Mouse (Mus musculus): ENCODE results near the gene A230050P20Rik. TPM values are rescaled to one million over a fixed set of nuclear protein-coding genes. Genes with fewer than 3 reads are reported as not detected.
A peak's percentile ranks its signal among the peaks of the same experiment; 100 is the strongest.

The A230050P20Rik gene
- polyA plus RNA-seq, 1 experiment from 2014 or later = 0.09 TPM

- TF ChIP-seq CTCF (IDR thresholded peaks at IDR 0.05) = no peak
- in situ Hi-C loops (cut with MboI; ENCODE audit: low pct_unique_long_range_greater_than_20kb) = loop anchor here (25.0 kb wide), 1 partner anchor 380 kb away; the partner anchor contains the start of gene Zfp26
- peaks cover 13% of the 10 kb centered on the region for H3K27me3 ChIP-seq
- POLR2A ChIA-PET = no interaction called here
- ATAC-seq (no peak), DNase-seq (ENCODE audit: low read depth, low spot score) (no peak)
- CTCF ChIA-PET = no interaction called here
Observed at GRCm38 (mm10) chr9:20842211-20842610, 26.2 kb upstream of the A230050P20Rik start.

DNA sequence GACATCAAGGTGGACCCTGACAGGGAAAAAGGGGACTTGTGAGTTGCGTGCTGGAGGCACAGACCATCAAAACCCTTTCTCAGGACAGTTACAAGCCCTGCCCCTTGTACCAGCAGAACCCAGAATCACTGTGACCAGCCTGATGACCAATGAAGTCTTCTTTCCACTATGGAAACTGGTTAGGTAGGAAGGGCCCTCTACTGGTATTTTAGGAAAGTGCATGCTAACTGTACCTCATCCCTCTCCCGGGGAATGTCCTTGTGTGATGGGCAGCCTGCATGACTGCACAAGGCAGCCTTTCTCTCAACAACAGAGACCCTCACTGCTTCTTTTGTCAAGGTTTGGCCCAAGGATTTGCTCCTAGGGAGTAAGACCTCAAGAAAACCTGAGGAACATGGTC is 25.8 kb upstream of the A230050P20Rik start:
- in situ Hi-C loops (cut with MboI; ENCODE audit: low pct_unique_long_range_greater_than_20kb) = loop anchor here (25.0 kb wide), 1 partner anchor 380 kb away; the partner anchor contains the start of gene Zfp26
- no peak for ATAC-seq
- POLR2A ChIA-PET = no interaction called here
- peak; percentile 65 for TF ChIP-seq CTCF (IDR thresholded peaks at IDR 0.05)
- DNase-seq (ENCODE audit: low read depth, low spot score) = no peak
- H3K27me3 ChIP-seq = peaks cover 15% of the 10 kb centered on the region
- CTCF ChIA-PET = no interaction called here

DNA sequence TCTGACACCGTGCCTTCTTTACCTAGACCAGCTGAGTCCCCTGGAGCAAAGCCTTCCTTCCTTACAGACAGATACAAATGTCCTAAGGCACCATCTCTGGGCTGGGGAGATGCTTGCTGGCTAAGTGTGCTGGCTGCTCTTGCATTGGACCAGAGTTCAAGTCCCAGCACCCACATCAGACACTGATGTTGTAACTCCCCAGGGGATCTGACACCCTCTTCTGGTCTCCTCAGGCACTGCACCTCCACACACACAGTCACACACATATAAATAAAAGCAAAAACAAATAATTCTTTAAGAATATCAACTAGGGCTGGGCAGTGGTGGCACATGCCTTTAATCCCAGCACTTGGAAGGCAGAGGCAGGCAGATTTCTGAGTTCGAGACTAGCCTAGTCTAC is 18.3 kb upstream of the A230050P20Rik start:
- peaks cover 34% of the 10 kb centered on the region for H3K27me3 ChIP-seq
- CTCF ChIA-PET = no interaction called here
- DNase-seq (ENCODE audit: low read depth, low spot score) = no peak
- no peak for TF ChIP-seq CTCF (IDR thresholded peaks at IDR 0.05)
- ATAC-seq = no peak
- POLR2A ChIA-PET = no interaction called here
- in situ Hi-C loops (cut with MboI; ENCODE audit: low pct_unique_long_range_greater_than_20kb) = no loop called here

GRCm38 (mm10) chr9:20857131-20857530 is 11.3 kb upstream of the A230050P20Rik start:
- peaks cover 14% of the 10 kb centered on the region for H3K27me3 ChIP-seq
- ATAC-seq = no peak
- POLR2A ChIA-PET = no interaction called here
- CTCF ChIA-PET = no interaction called here
- DNase-seq (ENCODE audit: low read depth, low spot score) = peak; percentile 28
- in situ Hi-C loops (cut with MboI; ENCODE audit: low pct_unique_long_range_greater_than_20kb) = no loop called here
- no peak for TF ChIP-seq CTCF (IDR thresholded peaks at IDR 0.05)

DNA sequence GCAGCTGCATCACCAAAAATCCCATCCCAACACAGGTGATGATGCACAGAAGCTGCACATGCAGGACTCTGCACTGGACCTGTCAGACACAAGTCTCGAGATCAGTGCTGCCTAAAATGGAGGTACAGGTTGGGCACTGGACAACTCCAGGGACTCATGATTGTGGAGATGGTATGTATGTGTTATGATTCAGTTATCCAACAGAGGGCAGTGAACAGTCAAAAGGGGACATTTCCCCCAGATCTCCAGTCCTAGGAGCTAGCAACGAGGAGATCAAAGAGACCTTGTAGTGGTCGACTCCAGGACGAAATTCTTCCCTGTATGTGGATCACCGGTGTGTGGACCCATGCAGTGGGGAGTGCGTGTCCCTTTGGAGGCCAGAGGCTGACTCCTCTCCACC is 8.5 kb upstream of the A230050P20Rik start:
- in situ Hi-C loops (cut with MboI; ENCODE audit: low pct_unique_long_range_greater_than_20kb) = no loop called here
- DNase-seq (ENCODE audit: low read depth, low spot score) (no peak), ATAC-seq (no peak)
- peaks cover 6% of the 10 kb centered on the region for H3K27me3 ChIP-seq
- CTCF ChIA-PET = no interaction called here
- POLR2A ChIA-PET = no interaction called here
- TF ChIP-seq CTCF (IDR thresholded peaks at IDR 0.05) = no peak

DNA sequence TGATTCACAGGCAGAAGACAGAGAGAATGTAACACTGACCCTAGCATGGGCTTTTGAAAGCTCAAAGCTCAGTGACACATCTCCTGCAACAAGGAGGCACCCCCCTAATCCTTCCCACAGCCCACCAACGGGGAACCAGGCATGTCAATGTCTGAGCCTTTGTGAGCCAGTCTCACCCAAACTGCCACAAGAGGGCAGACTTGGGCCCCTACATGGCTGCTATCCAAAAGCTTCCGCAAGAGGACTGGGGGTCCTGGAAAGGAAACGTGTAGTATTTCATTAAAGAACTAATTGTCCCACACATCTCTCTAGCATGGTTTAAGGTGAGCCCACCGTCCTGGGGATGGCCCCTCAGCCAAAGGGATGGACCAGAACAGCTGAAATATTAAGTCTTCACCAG is 6.6 kb upstream of the A230050P20Rik start:
- ChIA-PET POLR2A (no interaction called here), CTCF (no interaction called here)
- no peaks in the 10 kb centered on the region for H3K27me3 ChIP-seq
- peak; percentile 50 for TF ChIP-seq CTCF (IDR thresholded peaks at IDR 0.05)
- ATAC-seq (no peak), DNase-seq (ENCODE audit: low read depth, low spot score) (no peak)
- in situ Hi-C loops (cut with MboI; ENCODE audit: low pct_unique_long_range_greater_than_20kb) = no loop called here

DNA sequence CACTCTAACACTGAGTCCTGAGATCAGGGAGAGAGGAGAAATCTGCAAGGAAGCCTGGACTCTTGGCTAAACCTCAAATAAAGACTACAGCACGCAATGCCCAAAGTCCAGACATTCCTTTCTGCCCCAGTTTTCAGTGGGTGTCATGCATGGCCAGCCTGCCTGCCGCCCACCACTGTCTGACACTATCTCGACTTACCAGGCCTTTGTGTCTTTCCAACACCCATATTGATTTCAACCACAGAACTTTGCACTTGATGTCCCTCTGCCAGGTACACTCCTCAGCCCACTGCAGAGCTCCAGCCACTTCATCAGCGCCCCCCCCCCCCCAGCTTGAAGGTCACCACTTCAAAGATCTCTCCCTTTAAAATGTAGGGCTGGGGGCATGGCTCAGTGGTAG is 6.2 kb upstream of the A230050P20Rik start:
- ChIA-PET CTCF (no interaction called here), POLR2A (no interaction called here)
- DNase-seq (ENCODE audit: low read depth, low spot score) (no peak), ATAC-seq (no peak)
- no peak for TF ChIP-seq CTCF (IDR thresholded peaks at IDR 0.05)
- in situ Hi-C loops (cut with MboI; ENCODE audit: low pct_unique_long_range_greater_than_20kb) = no loop called here
- no peaks in the 10 kb centered on the region for H3K27me3 ChIP-seq

GRCm38 (mm10) chr9:20866879-20867278 is 1.6 kb upstream of the A230050P20Rik start:
- H3K27me3 ChIP-seq = peaks cover under 1% of the 10 kb centered on the region
- no peak for TF ChIP-seq CTCF (IDR thresholded peaks at IDR 0.05)
- no peak for DNase-seq (ENCODE audit: low read depth, low spot score)
- ATAC-seq = no peak
- ChIA-PET CTCF (interaction anchor here (0.9 to 1.1 kb wide), 2 partner anchors 126 to 204 kb away, joined by 3 read pairs; no protein-coding TSS in a partner anchor), POLR2A (no interaction called here)
- in situ Hi-C loops (cut with MboI; ENCODE audit: low pct_unique_long_range_greater_than_20kb) = no loop called here

GRCm38 (mm10) chr9:20869246-20869645 is 804 bp downstream of the A230050P20Rik start:
- no peak for TF ChIP-seq CTCF (IDR thresholded peaks at IDR 0.05)
- in situ Hi-C loops (cut with MboI; ENCODE audit: low pct_unique_long_range_greater_than_20kb) = no loop called here
- peaks cover 7% of the 10 kb centered on the region for H3K27me3 ChIP-seq
- no peak for ATAC-seq
- ChIA-PET POLR2A (no interaction called here), CTCF (no interaction called here)
- no peak for DNase-seq (ENCODE audit: low read depth, low spot score)

GRCm38 (mm10) chr9:20870211-20871173 is 2.0 kb downstream of the A230050P20Rik start:
- H3K27me3 ChIP-seq = peaks cover 7% of the 10 kb centered on the region

DNA sequence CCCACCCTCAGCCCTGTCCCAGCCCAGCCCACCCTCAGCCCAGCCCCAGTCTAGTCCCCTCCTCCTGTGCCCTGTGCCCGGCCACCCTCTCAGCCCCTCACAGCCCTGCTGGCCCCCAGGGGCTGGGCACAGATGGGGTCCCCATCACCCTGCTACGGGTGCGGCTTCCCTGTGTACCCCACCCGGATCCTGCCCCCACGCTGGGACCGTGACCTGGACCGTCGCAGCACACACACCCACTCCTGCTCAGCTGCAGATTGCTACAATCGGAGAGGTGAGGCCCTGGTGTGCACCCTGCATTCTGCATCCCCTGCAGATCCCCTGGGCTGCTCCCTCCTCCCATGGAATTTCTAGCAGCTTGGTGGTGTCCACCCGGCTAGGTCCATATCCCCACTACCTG is 4.5 kb downstream of the A230050P20Rik start:
- in situ Hi-C loops (cut with MboI; ENCODE audit: low pct_unique_long_range_greater_than_20kb) = no loop called here
- no peak for ATAC-seq
- no peak for TF ChIP-seq CTCF (IDR thresholded peaks at IDR 0.05)
- ChIA-PET POLR2A (no interaction called here), CTCF (no interaction called here)
- DNase-seq (ENCODE audit: low read depth, low spot score) = no peak
- H3K27me3 ChIP-seq = peaks cover 7% of the 10 kb centered on the region

More at GRCm38 (mm10) chr9:20870211-20871173, 2.0 kb downstream of the A230050P20Rik start:
- in situ Hi-C loops (cut with MboI; ENCODE audit: low pct_unique_long_range_greater_than_20kb) = no loop called here
- POLR2A ChIA-PET = no interaction called here
- CTCF ChIA-PET = no interaction called here
- DNase-seq (ENCODE audit: low read depth, low spot score) = no peak
- no peak for TF ChIP-seq CTCF (IDR thresholded peaks at IDR 0.05)
- ATAC-seq = no peak
